Mouse (Mus musculus) lung, adult 2 months (tissue): ENCODE results near the gene Ost4. TPM values are rescaled to one million over a fixed set of nuclear protein-coding genes. Genes with fewer than 3 reads are reported as not detected.

Experiments
- DNase-seq: peaks from one replicate; pipeline ENCODE4 v3.0.0; 2022
- H3K4me1 ChIP-seq: fragments of 200-500 bp; 2 replicates; pipeline ENCODE4 v1.6.1; 2011; ENCODE audit warnings: low read length; ENCODE audit not compliant: control insufficient read depth, insufficient read depth
- H3K4me3 ChIP-seq: fragments of 200-500 bp; replicated peaks from 2 replicates; pipeline ENCODE3; 2011; ENCODE audit warnings: low read depth, mild to moderate bottlenecking, control low read depth, low read length; ENCODE audit errors: extremely low read depth
- CTCF ChIP-seq: fragments of 200-500 bp; IDR thresholded peaks from 2 replicates; pipeline ENCODE4 v1.5.1; 2011; ENCODE audit warnings: mild to moderate bottlenecking, low read length, control low read depth; ENCODE audit not compliant: insufficient read depth
- POLR2A ChIP-seq: fragments of 200-500 bp; IDR thresholded peaks from 2 replicates; pipeline ENCODE4 v1.6.1; 2011; ENCODE audit warnings: low read depth, mild to moderate bottlenecking, control low read depth, low read length, borderline replicate concordance; ENCODE audit errors: extremely low read depth
- WGBS: fragments of 180-500 bp; shearing (Covaris S2); methylation state at CpG from one replicate; pipeline ENCODE4 v1.1.7; 2018; 5-methylcytosine and 5-hydroxymethylcytosine counted together
- polyA plus RNA-seq: library from polyadenylated mRNA; depleted of rRNA; stranded (reverse); fragments of >200 nt; gene quantifications from 2 replicates; pipeline ENCODE4 v1.2.3, GENCODE M21; 2012; rRNA removed

Gene Ost4
- polyA plus RNA-seq, 1 experiment, result 230 TPM

- TF ChIP-seq CTCF (no peak), POLR2A (no peak)
- peaks cover 7% of the 10 kb centered on the region for H3K4me1 ChIP-seq
- H3K4me3 ChIP-seq, result peak overlapping the region; percentile 74
- no peak for DNase-seq
- WGBS, result 19% methylated on average over 9 of the region's 9 CpGs
Measured at GRCm38 (mm10) chr5:30868981-30869380, 38.6 kb downstream of the Ost4 start.

- DNase-seq, result no peak
Measured at GRCm38 (mm10) chr5:30867712-30868111, 39.9 kb downstream of the Ost4 start, which contains the start of gene Tmem214. Gene Tmem214 (plus strand): TSS chr5:30868012.

GRCm38 (mm10) chr5:30866871-30867270 is 40.7 kb downstream of the Ost4 start:
- WGBS, result 84% methylated on average over 3 of the region's 3 CpGs
- DNase-seq, result no peak
- Histone ChIP-seq H3K4me3 (no peak overlapping the region), H3K4me1 (peaks cover 7% of the 10 kb centered on the region)
- TF ChIP-seq POLR2A (no peak), CTCF (no peak)

More at GRCm38 (mm10) chr5:30867712-30868111, 39.9 kb downstream of the Ost4 start, which contains the start of gene Tmem214:
- peaks cover 7% of the 10 kb centered on the region for H3K4me1 ChIP-seq
- WGBS, result 95% methylated on average over 3 of the region's 3 CpGs
- TF ChIP-seq POLR2A (no peak), CTCF (no peak)
- H3K4me3 ChIP-seq, result no peak within 1 kb of the TSS

DNA sequence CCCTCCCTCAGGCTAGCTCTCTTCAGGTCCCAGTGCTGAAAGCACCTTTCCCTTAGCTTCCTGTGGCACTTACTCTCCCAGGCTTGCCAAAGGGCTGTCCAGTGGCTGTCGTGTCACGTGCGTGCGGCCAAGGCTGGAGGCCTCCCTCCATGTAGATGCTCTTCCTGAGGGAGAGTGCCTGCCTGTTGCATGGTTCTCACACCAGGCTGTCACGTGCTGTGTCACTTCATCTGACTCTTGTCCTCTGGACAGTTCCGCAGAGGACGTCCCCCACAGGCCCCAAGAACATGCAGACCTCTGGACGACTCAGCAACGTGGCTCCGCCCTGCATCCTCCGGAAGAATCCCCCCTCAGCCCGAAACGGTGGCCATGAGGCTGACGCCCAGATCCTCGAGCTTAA is 43.3 kb downstream of the Ost4 start:
- 57% methylated on average over 15 of the region's 15 CpGs for WGBS
- no peak for TF ChIP-seq POLR2A
- no peak for TF ChIP-seq CTCF
- 0 out of 2 replicates have a peak, but pooled peaks cover 3% of the 10 kb centered on the region for H3K4me1 ChIP-seq
- no peak overlapping the region for H3K4me3 ChIP-seq
- no peak for DNase-seq

GRCm38 (mm10) chr5:30863852-30864251 is 43.7 kb downstream of the Ost4 start:
- no peak for DNase-seq
- H3K4me1 ChIP-seq, result 0 out of 2 replicates have a peak, but pooled peaks cover under 1% of the 10 kb centered on the region
- WGBS, result 38% methylated on average over 4 of the region's 4 CpGs

GRCm38 (mm10) chr5:30856124-30856523 is 51.5 kb downstream of the Ost4 start:
- no peak for TF ChIP-seq POLR2A
- TF ChIP-seq CTCF, result no peak
- H3K4me3 ChIP-seq, result no peak overlapping the region
- no peak for DNase-seq
- 85% methylated on average over 2 of the region's 2 CpGs for WGBS
- peaks cover 2% of the 10 kb centered on the region for H3K4me1 ChIP-seq

More at GRCm38 (mm10) chr5:30863852-30864251, 43.7 kb downstream of the Ost4 start:
- TF ChIP-seq POLR2A, result no peak
- no peak overlapping the region for H3K4me3 ChIP-seq

Other genes with a start within 250 kb of the Ost4 start
- 12.2 and 13.8 TPM in 2 replicates for gene Cenpa, start 241.0 kb downstream of the Ost4 start, polyA plus RNA-seq
- gene Dpysl5, start 196.2 kb downstream of the Ost4 start, polyA plus RNA-seq, result 5.6 and 7.9 TPM in 2 replicates
- 66.2 and 81.8 TPM in 2 replicates for gene Mapre3, start 93.1 kb downstream of the Ost4 start, polyA plus RNA-seq
- 85.7 and 86.6 TPM in 2 replicates for gene Tmem214, start 39.8 kb downstream of the Ost4 start, polyA plus RNA-seq
- gene Agbl5, start 19.1 kb downstream of the Ost4 start, polyA plus RNA-seq, result 19.2 and 20.8 TPM in 2 replicates
- gene Emilin1, start 5.6 kb upstream of the Ost4 start, polyA plus RNA-seq, result 89.9 and 107 TPM in 2 replicates
- 39.0 and 46.6 TPM in 2 replicates for gene Khk, start 13.6 kb upstream of the Ost4 start, polyA plus RNA-seq
- gene Cgref1, start 37.8 kb upstream of the Ost4 start, polyA plus RNA-seq, result 2.7 and 5.7 TPM in 2 replicates
- 196 and 253 TPM in 2 replicates for gene Preb, start 52.6 kb upstream of the Ost4 start, polyA plus RNA-seq
- 0.95 and 1.2 TPM in 2 replicates for gene Tcf23, start 60.9 kb upstream of the Ost4 start, polyA plus RNA-seq
- gene Atraid, start 140.5 kb upstream of the Ost4 start, polyA plus RNA-seq, result 113 and 122 TPM in 2 replicates
- 16.3 and 19.1 TPM in 2 replicates for gene Slc5a6, start 141.1 kb upstream of the Ost4 start, polyA plus RNA-seq
- gene Cad, start 147.0 kb upstream of the Ost4 start, polyA plus RNA-seq, result 27.6 and 28.6 TPM in 2 replicates
- not detected in 2 replicates for gene Dnajc5g, start 198.5 kb upstream of the Ost4 start, polyA plus RNA-seq
- 0.10 TPM in 1 of 2 replicates, not detected in the other for gene Slc30a3, start 200.4 kb upstream of the Ost4 start, polyA plus RNA-seq
- 3.8 and 14.9 TPM in 2 replicates for gene Trim54, start 208.9 kb upstream of the Ost4 start, polyA plus RNA-seq
- gene Ucn, start 231.0 kb upstream of the Ost4 start, polyA plus RNA-seq, result not detected in 2 replicates
- 86.4 and 93.4 TPM in 2 replicates for gene Mpv17, start 246.5 kb upstream of the Ost4 start, polyA plus RNA-seq